Mouse (Mus musculus) hindbrain, embryonic 12.5 days (tissue): ENCODE measurements around the gene H2-Q2. TPM values are rescaled to one million over a fixed set of nuclear protein-coding genes. Genes with fewer than 3 reads are reported as not detected.
"Not testable (repeated sequence)": the region's sequence is repeated elsewhere in the genome, so short reads cannot be mapped to it uniquely, and the experiment has no call there.

ENCODE experiments used
- ATAC-seq: fragments of 200-750 bp; cut with Nextera tagmentation; 2 replicates; pipeline ENCODE4 v1.8.0; 2017; ENCODE audit warnings: moderate TSS enrichment; ENCODE audit not compliant: low FRiP score
- H3K27ac ChIP-seq: fragments of 300-500 bp; sonication (generic); 2 replicates; pipeline ENCODE4 v1.5.1; 2016; ENCODE audit warnings: mild to moderate bottlenecking
- H3K27me3 ChIP-seq: fragments of 300-500 bp; sonication (generic); 2 replicates; pipeline ENCODE4 v1.6.1; 2016; ENCODE audit warnings: mild to moderate bottlenecking
- H3K36me3 ChIP-seq: fragments of 300-500 bp; sonication (generic); 2 replicates; pipeline ENCODE4 v1.6.1; 2016; ENCODE audit warnings: mild to moderate bottlenecking
- H3K4me1 ChIP-seq: fragments of 300-500 bp; sonication (generic); 2 replicates; pipeline ENCODE4 v1.6.1; 2016
- H3K4me2 ChIP-seq: fragments of 300-500 bp; sonication (generic); replicated peaks from 2 replicates; pipeline ENCODE4 v1.6.1; 2016; ENCODE audit warnings: mild to moderate bottlenecking
- H3K4me3 ChIP-seq: fragments of 300-500 bp; sonication (generic); 2 replicates; pipeline ENCODE4 v1.5.1; 2016; ENCODE audit warnings: mild to moderate bottlenecking
- H3K9ac ChIP-seq: fragments of 300-500 bp; sonication (generic); 2 replicates; pipeline ENCODE4 v1.6.1; 2016; ENCODE audit warnings: mild to moderate bottlenecking, moderate library complexity
- H3K9me3 ChIP-seq: fragments of 300-500 bp; sonication (generic); replicated peaks from 2 replicates; pipeline ENCODE4 v1.6.1; 2016; ENCODE audit warnings: mild to moderate bottlenecking
- WGBS: fragments of 180-500 bp; shearing (Covaris S2); methylation state at CpG from one replicate; pipeline ENCODE4 v1.1.7; 2016; 5-methylcytosine and 5-hydroxymethylcytosine counted together
- polyA plus RNA-seq: library from polyadenylated mRNA; unstranded; fragments of >200 nt; fragmentation: Nextera tagmentation; extraction: Ambion mirVana; gene quantifications from 2 replicates; pipeline ENCODE4 v1.2.1, GENCODE M21; 2016

The H2-Q2 gene
- 0.46 TPM in 1 of 2 replicates, not detected in the other for polyA plus RNA-seq

DNA sequence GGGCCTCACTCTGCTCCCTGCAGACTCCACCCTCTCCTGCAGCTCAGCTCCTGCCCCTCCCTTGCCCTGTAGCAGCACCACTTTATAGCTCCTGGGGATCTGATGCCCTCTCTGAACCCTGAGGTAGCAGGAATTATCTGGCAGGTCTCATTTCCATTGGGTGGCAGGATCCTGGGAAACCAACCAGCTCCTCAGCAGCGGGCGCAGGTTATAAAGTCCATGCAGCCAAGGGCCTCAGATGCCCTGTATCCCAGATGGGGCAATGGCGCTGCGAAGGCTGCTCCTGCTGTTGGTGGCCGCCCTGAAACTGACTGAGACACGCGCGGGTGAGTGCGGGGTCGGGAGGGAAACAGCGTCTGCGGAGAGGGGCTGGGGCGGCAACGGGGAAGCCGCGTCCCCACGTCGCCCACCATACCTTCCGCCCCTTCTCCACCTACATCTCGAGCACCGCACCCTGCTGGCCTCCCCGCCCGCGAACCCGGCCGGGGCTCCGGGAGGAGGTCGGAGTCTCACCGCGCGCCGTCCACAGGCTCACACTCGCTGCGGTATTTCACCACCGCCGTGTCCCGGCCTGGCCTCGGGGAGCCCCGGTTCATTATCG, at the start of gene H2-Q2:
TSS of gene H2-Q2 (plus strand) at position 172 of the 601 bp plus-strand sequence.
- Histone ChIP-seq H3K4me2 (peak within 1 kb of the TSS; percentile 77), H3K4me3 (peak within 1 kb of the TSS; percentile 42), H3K27ac (no peak within 1 kb of the TSS), H3K9me3 (no peaks in the 10 kb centered on the region), H3K4me1 (peaks cover 10% of the 10 kb centered on the region), H3K36me3 (no peaks in the 10 kb centered on the region), H3K9ac (peak within 1 kb of the TSS; percentile 60), H3K27me3 (peaks cover 53% of the 10 kb centered on the region)
- 1% methylated on average over 34 of the region's 40 CpGs for WGBS
- no peak for ATAC-seq

DNA sequence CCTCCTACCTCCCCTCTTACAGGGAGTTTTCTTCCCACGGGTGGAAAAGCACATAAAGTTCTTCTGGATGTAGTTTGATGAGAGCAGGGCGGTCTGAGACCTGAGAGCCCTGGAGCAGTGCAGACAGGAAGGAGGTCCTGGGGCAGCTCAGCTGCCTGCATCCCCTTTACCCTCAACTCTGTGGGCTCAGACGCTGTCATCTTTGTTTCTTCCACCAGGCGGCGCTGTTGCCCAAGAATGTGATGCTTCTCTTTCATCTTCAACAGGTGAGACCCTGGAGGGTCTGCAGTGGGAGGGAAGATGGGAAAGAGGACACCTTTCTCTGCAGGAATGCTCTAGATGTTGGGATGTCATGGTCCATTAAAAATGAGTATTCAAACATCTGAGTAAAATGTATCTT, 46.2 kb upstream of the H2-Q2 start:
- WGBS = 3% methylated on average over 5 of the region's 5 CpGs
- not testable (repeated sequence) for H3K4me1 ChIP-seq, H3K9me3 ChIP-seq, H3K4me2 ChIP-seq, H3K9ac ChIP-seq, H3K4me3 ChIP-seq, ATAC-seq, H3K27ac ChIP-seq, H3K27me3 ChIP-seq, H3K36me3 ChIP-seq

DNA sequence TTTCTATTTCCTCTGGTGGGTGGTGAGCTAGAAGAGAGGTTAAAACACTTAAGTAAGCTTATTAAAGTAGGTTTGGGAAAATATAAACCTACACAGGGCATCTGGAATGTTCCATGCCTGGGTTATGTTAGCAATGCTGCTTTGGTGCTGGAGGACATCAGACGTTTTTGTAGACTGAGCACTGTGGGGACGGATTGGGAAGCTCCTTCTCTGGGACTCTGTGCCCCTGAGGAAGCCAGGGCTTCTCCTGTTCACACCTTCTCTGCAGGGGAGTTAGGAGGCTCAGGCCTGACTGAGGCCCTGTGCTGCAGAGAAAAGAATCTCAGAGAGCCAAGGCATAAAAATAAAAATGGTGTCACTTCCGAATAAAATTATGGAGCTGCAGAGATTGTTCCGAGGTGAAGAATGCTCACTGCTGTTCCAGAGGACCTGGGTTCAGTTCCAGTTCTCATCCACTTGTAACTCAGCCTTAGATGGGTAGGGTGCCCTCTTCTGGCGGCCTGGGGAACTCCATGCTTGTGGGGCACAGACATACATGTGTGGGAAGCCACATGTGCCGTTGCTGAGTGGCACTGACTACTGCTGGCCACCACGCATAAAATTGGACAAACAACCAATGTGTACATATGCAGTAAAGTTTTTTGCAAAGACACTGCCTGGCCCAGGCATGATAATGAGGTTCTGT, 41.6 kb upstream of the H2-Q2 start:
- H3K36me3 ChIP-seq, H3K9ac ChIP-seq, H3K4me1 ChIP-seq, H3K9me3 ChIP-seq, H3K27ac ChIP-seq, H3K27me3 ChIP-seq, H3K4me2 ChIP-seq, H3K4me3 ChIP-seq, ATAC-seq: not testable (repeated sequence)
- 86% methylated on average over 7 of the region's 7 CpGs for WGBS

DNA sequence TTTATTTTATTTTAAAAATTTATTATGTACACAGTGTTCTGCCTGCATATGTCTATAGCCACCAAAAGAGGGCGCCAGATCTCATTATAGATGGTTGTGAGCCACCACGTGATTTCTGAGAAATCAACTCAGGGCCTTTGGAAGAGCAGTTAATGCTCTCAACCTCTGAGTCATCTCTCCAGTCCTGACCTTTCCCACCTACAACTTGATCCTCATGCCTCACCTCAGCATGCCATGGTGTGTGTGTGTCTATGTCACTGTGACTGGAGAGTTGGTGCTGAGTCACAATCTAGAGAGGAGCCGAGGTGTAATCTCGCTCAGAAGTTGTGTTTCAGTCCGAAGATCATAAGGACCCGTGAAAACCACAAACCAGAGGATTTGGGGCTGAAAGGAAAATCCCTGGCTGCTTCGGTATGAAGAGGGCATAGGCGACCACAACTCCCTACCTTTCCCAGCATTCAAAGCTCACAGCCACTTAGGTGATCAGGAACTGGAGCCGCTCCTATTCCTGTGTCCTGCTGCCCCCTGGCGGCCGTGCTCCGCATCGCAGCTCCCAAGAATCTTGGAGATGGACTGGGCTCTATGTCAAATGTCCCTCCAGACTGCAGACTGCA, 40.3 kb upstream of the H2-Q2 start:
- H3K27ac ChIP-seq = no peak overlapping the region
- 25% methylated on average over 13 of the region's 13 CpGs for WGBS
- no peaks in the 10 kb centered on the region; the same call in 1 of the 2 replicates for H3K27me3 ChIP-seq
- H3K9ac ChIP-seq = no peak overlapping the region
- no peaks in the 10 kb centered on the region for H3K36me3 ChIP-seq
- H3K4me1 ChIP-seq = no peaks in the 10 kb centered on the region
- H3K4me3 ChIP-seq = no peak overlapping the region
- no peak overlapping the region for H3K4me2 ChIP-seq
- ATAC-seq = no peak
- no peaks in the 10 kb centered on the region for H3K9me3 ChIP-seq

DNA sequence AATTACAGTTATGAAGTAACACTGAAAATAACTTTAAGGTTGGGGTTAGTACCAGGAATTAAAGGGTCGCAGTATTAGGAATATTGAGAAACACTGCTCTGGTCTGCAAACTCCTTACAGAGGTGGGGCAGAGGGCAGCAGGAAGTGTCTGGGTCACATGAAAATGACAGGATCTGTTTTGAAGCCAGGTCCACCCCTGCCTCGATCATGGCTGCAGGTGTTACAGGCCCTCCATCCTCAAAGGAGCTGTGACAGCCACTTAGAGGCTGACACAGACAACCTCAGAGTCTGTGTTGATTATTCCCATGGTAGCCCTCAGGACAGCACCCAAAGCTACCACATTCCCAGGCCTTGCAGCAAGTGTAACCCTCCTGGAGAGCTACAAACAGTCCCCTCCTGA, 38.8 kb upstream of the H2-Q2 start:
- WGBS = 84% methylated on average over 2 of the region's 2 CpGs
- no peaks in the 10 kb centered on the region for H3K36me3 ChIP-seq
- H3K27me3 ChIP-seq = no peaks in the 10 kb centered on the region; the same call in 1 of the 2 replicates
- H3K4me1 ChIP-seq = no peaks in the 10 kb centered on the region
- no peak overlapping the region for H3K4me2 ChIP-seq
- no peaks in the 10 kb centered on the region for H3K9me3 ChIP-seq
- H3K4me3 ChIP-seq = no peak overlapping the region
- H3K9ac ChIP-seq = no peak overlapping the region
- H3K27ac ChIP-seq = no peak overlapping the region
- no peak for ATAC-seq

DNA sequence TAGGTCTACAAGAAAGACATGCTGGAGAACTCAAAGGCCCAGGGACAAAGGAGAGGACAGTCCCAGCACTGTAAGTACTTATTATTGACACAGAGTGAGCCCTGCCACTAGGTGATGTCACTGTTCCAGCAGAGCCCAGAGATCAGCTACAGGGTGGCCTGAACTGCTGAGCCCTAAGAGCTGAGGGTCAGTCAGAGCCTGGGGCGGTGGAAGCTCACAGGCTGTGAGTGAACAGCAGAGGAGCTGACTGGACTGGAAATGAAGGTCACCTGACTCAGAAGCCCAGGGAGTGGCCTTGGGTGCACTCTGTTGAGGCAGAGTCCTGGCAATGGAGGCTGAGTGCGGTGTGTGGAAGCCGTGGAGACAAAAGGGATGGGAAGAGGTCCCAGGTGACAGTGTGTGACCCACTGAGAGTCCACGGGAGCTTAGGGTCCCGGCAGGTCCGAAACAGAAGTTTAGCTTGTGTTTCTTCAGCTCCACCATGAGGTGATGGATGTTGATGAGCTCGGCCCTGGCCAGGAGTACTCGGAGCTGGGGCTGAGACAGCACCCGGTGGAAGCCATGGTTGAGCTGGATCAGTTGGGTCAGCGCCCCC, 38.2 kb upstream of the H2-Q2 start:
- 84% methylated on average over 10 of the region's 10 CpGs for WGBS

DNA sequence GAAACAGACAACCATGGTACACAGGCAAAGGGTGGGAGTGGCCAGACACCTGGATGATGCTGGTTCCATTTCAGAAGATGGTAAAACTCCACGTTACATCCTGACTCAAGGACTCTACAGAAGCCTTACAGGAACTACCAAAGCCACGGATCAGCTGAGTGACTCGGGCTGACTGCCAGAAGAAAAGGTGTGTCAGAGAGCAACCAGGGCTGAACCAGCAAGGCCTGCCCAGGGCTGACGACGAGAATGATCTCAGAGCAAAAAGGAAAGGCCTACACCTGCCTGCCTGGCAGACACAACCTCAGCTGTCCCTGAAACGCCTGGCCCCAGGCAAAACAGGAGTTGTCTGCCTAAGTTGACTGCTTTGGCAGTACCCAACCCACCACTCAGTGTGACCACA, 37.6 kb upstream of the H2-Q2 start:
- H3K4me3 ChIP-seq = no peak overlapping the region
- no peak overlapping the region for H3K27ac ChIP-seq
- WGBS = 71% methylated on average over 6 of the region's 6 CpGs
- no peak overlapping the region for H3K4me2 ChIP-seq
- no peak overlapping the region for H3K9ac ChIP-seq
- no peak for ATAC-seq
- H3K9me3 ChIP-seq = no peaks in the 10 kb centered on the region
- H3K36me3 ChIP-seq = no peaks in the 10 kb centered on the region
- H3K4me1 ChIP-seq = no peaks in the 10 kb centered on the region
- no peaks in the 10 kb centered on the region; the same call in none of the 2 replicates for H3K27me3 ChIP-seq

More for the DNA sequence above, 38.2 kb upstream of the H2-Q2 start:
- Histone ChIP-seq H3K9ac (no peak overlapping the region), H3K36me3 (no peaks in the 10 kb centered on the region), H3K9me3 (no peaks in the 10 kb centered on the region), H3K4me2 (no peak overlapping the region), H3K27ac (no peak overlapping the region), H3K4me3 (no peak overlapping the region), H3K4me1 (no peaks in the 10 kb centered on the region), H3K27me3 (no peaks in the 10 kb centered on the region; the same call in none of the 2 replicates)
- ATAC-seq = no peak

DNA sequence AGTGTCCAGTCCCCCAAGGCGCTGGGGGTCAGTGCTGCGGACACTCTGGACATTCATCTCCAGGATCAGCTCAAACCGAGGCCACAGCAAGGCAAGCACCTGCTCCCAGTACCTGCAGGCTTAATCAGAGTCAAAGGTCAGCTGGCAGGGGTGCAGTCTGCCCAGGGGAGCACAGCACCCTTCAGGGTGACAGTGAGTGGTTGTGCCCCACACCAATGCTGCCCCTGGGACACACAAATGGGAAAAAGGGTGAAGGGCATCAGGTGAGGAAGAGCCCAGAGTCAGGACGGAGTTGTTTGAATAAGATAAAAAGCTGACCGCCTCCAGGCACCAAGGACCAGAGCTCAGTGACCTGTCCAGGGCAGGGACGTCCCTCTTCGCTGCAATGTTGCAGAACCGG, 37.1 kb upstream of the H2-Q2 start:
- not testable (repeated sequence) for H3K27ac ChIP-seq, H3K9ac ChIP-seq, H3K36me3 ChIP-seq, H3K9me3 ChIP-seq, H3K4me3 ChIP-seq, H3K4me1 ChIP-seq, ATAC-seq, H3K27me3 ChIP-seq, H3K4me2 ChIP-seq
- WGBS = 78% methylated on average over 8 of the region's 8 CpGs

DNA sequence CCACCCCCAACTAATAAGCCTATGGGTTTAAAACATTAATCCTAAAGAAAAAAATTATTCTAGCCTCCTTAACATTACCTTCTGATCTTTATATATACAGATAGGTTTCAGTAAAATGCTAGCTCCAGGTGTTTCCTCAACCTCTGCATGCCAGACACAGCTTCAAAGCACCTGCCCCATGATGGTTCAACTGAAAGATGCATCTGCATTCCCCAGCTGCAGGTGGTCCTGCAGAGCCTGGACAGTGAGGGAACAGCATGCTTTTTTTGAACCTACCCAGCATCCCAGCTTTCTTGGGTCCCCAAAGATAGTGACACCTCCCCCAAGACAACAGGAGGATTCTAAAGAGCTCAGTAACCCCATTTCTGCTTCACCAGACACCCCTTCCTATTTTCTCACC, 23.4 kb upstream of the H2-Q2 start:
- H3K27ac ChIP-seq = no peak overlapping the region
- no peaks in the 10 kb centered on the region for H3K9me3 ChIP-seq
- H3K27me3 ChIP-seq = peaks cover 52% of the 10 kb centered on the region
- no peak overlapping the region for H3K4me2 ChIP-seq
- H3K4me1 ChIP-seq = peaks cover 8% of the 10 kb centered on the region
- no peak overlapping the region for H3K9ac ChIP-seq
- ATAC-seq = no peak
- H3K36me3 ChIP-seq = no peaks in the 10 kb centered on the region
- H3K4me3 ChIP-seq = no peak overlapping the region

DNA sequence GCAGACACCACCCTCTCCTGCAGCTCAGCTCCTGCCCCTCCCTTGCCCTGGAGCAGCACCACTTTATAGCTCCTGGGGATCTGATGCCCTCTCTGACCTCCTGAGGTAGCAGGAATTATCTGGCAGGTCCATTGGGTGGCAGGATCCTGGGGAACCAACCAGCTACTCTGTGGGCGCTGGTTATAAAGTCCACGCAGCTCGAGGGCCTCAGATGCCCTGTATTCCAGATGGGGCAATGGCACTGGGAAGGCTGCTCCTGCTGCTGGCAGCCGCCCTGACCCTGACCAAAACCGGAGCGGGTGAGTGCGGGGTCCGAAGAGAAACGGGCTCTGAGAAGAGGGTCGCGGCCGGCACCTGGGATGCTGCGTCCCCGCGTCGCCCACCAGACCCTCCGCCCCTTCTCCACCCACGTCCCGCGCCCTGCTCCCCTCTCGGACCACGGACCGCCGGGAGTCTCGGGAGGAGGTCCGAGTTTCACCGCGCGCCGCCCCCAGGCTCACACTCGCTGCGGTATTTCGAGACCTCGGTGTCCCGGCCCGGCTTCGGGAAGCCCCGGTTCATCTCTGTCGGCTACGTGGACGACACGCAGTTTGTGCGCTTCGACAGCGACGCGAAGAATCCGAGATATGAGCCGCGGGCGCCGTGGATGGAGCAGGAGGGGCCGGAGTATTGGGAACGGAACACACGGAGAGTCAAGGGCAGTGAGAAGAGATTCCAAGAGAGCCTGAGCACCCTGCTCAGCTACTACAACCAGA, 21.5 kb upstream of the H2-Q2 start, which contains the start of gene H2-Q1:
TSS of gene H2-Q1 (plus strand) at position 79 of the 755 bp plus-strand sequence.
- ATAC-seq = no peak
- Histone ChIP-seq H3K4me2 (peak within 1 kb of the TSS; percentile 60), H3K4me1 (peaks cover 8% of the 10 kb centered on the region), H3K9ac (0 out of 2 replicates have a peak within 1 kb of the TSS, but pooled peaks have one; percentile 38), H3K36me3 (no peaks in the 10 kb centered on the region), H3K9me3 (no peaks in the 10 kb centered on the region), H3K4me3 (peak within 1 kb of the TSS; percentile 34), H3K27ac (no peak within 1 kb of the TSS), H3K27me3 (peaks cover 53% of the 10 kb centered on the region)
- 2% methylated on average over 53 of the region's 55 CpGs for WGBS

DNA sequence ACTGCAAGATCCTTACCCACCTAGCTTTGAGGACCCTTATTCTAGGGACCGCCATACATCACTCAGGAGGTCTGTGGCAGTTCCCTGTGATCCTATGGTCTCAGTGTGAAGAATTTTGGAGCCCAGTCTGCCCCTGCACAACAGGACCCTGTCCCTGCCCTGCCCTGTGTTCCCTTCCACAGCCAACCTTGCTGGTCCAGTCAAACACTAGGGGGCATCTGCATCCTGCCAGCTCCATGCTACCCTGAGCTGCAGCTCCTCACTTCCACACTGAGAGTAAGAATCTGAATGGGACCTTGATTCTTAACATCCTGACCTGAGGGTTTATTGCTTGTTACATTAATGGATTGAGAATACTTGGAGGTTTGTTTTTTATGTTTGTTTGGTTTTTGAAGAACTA, 16.9 kb upstream of the H2-Q2 start:
- WGBS = 67% methylated on average over 1 of the region's 1 CpGs

DNA sequence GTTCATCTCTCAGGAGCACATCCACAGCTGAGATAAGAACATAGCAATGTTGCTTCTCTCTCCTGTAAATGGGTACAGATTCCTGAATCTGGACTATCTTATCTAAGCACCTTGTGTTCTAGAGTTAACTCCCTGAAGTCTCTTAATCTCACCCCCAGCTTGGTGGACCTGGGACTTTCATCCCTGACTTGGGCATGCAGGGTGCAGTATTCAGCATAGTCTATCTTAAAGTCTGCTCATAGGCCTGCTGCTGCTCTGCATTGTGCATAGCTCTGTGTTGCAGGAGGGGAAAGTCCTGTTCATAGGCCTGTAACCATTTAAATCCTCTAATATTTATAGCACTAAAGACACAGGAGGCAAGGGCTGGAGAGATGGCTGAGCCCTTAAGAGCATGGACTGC, 16.0 kb upstream of the H2-Q2 start:
- H3K4me3 ChIP-seq, H3K9ac ChIP-seq, ATAC-seq, H3K4me2 ChIP-seq, H3K27ac ChIP-seq, H3K36me3 ChIP-seq, H3K4me1 ChIP-seq, H3K9me3 ChIP-seq: not testable (repeated sequence)
- H3K27me3 ChIP-seq = peaks cover 22% of the 10 kb centered on the region

More for the DNA sequence above, 16.9 kb upstream of the H2-Q2 start:
- H3K4me1 ChIP-seq, H3K4me3 ChIP-seq, H3K9me3 ChIP-seq, ATAC-seq, H3K27ac ChIP-seq, H3K36me3 ChIP-seq, H3K4me2 ChIP-seq, H3K9ac ChIP-seq: not testable (repeated sequence)
- peaks cover 30% of the 10 kb centered on the region for H3K27me3 ChIP-seq
